Mouse (Mus musculus): ENCODE measurements around the gene Clec10a. TPM values are rescaled to one million over a fixed set of nuclear protein-coding genes. Genes with fewer than 3 reads are reported as not detected.
A peak's percentile ranks its signal among the peaks of the same experiment; 100 is the strongest.

The Clec10a gene
- total and polyA plus RNA-seq, 2 experiments from 2014 or later: 0.67 to 1.6 TPM

GRCm38 (mm10) chr11:70171181-70171580 is 15.2 kb downstream of the Clec10a start:
- H3K4me2 ChIP-seq (ENCODE audit: low read depth): no peak overlapping the region
- H3K27me3 ChIP-seq (ENCODE audit: insufficient read depth, low read length): no peaks in the 10 kb centered on the region
- no peak overlapping the region for H3K27ac ChIP-seq (ENCODE audit: low read depth, low read length)
- 84% methylated on average over 7 of the region's 7 CpGs for WGBS
- H3K9me3 ChIP-seq (ENCODE audit: low read length): no peaks in the 10 kb centered on the region
- no peaks in the 10 kb centered on the region for H3K4me1 ChIP-seq (ENCODE audit: insufficient read depth)
- ATAC-seq (no peak), DNase-seq (no peak)
- H3K36me3 ChIP-seq (ENCODE audit: insufficient read depth): no peaks in the 10 kb centered on the region
- no peak for TF ChIP-seq CTCF (IDR thresholded peaks at IDR 0.05; ENCODE audit: low read depth)
- no peak overlapping the region for H3K9ac ChIP-seq
- H3K4me3 ChIP-seq (ENCODE audit: low read depth, low read length): no peak overlapping the region

- Histone ChIP-seq H3K27ac (ENCODE audit: low read depth, low read length) (no peak overlapping the region), H3K9me3 (ENCODE audit: low read length) (no peaks in the 10 kb centered on the region), H3K36me3 (ENCODE audit: insufficient read depth) (no peaks in the 10 kb centered on the region), H3K4me2 (ENCODE audit: low read depth) (no peak overlapping the region), H3K9ac (no peak overlapping the region), H3K27me3 (ENCODE audit: insufficient read depth, low read length) (no peaks in the 10 kb centered on the region), H3K4me1 (ENCODE audit: insufficient read depth) (no peaks in the 10 kb centered on the region), H3K4me3 (ENCODE audit: low read depth, low read length) (no peak overlapping the region)
- WGBS: 43% methylated on average over 3 of the region's 3 CpGs
- ATAC-seq (no peak), DNase-seq (no peak)
- peak; percentile 42 for TF ChIP-seq CTCF (IDR thresholded peaks at IDR 0.05; ENCODE audit: low read depth)
Observed at GRCm38 (mm10) chr11:70171847-70172246, 15.8 kb downstream of the Clec10a start.

GRCm38 (mm10) chr11:70172298-70172697 is 16.3 kb downstream of the Clec10a start:
- TF ChIP-seq CTCF (IDR thresholded peaks at IDR 0.05; ENCODE audit: low read depth): no peak
- no peaks in the 10 kb centered on the region for H3K36me3 ChIP-seq (ENCODE audit: insufficient read depth)
- DNase-seq: no peak
- no peaks in the 10 kb centered on the region for H3K9me3 ChIP-seq (ENCODE audit: low read length)
- no peak overlapping the region for H3K4me2 ChIP-seq (ENCODE audit: low read depth)
- WGBS: 60% methylated on average over 5 of the region's 5 CpGs
- H3K4me3 ChIP-seq (ENCODE audit: low read depth, low read length): no peak overlapping the region
- ATAC-seq: no peak
- H3K4me1 ChIP-seq (ENCODE audit: insufficient read depth): no peaks in the 10 kb centered on the region
- no peaks in the 10 kb centered on the region for H3K27me3 ChIP-seq (ENCODE audit: insufficient read depth, low read length)
- no peak overlapping the region for H3K9ac ChIP-seq
- H3K27ac ChIP-seq (ENCODE audit: low read depth, low read length): no peak overlapping the region

GRCm38 (mm10) chr11:70174491-70174890 is 18.5 kb downstream of the Clec10a start:
- H3K27me3 ChIP-seq (ENCODE audit: insufficient read depth, low read length): no peaks in the 10 kb centered on the region
- no peak overlapping the region for H3K4me3 ChIP-seq (ENCODE audit: low read depth, low read length)
- 91% methylated on average over 4 of the region's 4 CpGs for WGBS
- no peaks in the 10 kb centered on the region for H3K4me1 ChIP-seq (ENCODE audit: insufficient read depth)
- DNase-seq (no peak), ATAC-seq (no peak)
- no peaks in the 10 kb centered on the region for H3K36me3 ChIP-seq (ENCODE audit: insufficient read depth)
- no peak overlapping the region for H3K27ac ChIP-seq (ENCODE audit: low read depth, low read length)
- H3K9me3 ChIP-seq (ENCODE audit: low read length): no peaks in the 10 kb centered on the region
- H3K4me2 ChIP-seq (ENCODE audit: low read depth): no peak overlapping the region
- H3K9ac ChIP-seq: no peak overlapping the region
- TF ChIP-seq CTCF (IDR thresholded peaks at IDR 0.05; ENCODE audit: low read depth): no peak

- TF ChIP-seq CTCF (IDR thresholded peaks at IDR 0.05; ENCODE audit: low read depth): peak; percentile 40
- no peaks in the 10 kb centered on the region for H3K27me3 ChIP-seq (ENCODE audit: insufficient read depth, low read length)
- no peaks in the 10 kb centered on the region for H3K4me1 ChIP-seq (ENCODE audit: insufficient read depth)
- H3K9me3 ChIP-seq (ENCODE audit: low read length): no peaks in the 10 kb centered on the region
- DNase-seq (no peak), ATAC-seq (no peak)
- H3K4me2 ChIP-seq (ENCODE audit: low read depth): no peak overlapping the region
- 75% methylated on average over 8 of the region's 8 CpGs for WGBS
- no peaks in the 10 kb centered on the region for H3K36me3 ChIP-seq (ENCODE audit: insufficient read depth)
- no peak overlapping the region for H3K27ac ChIP-seq (ENCODE audit: low read depth, low read length)
- H3K4me3 ChIP-seq (ENCODE audit: low read depth, low read length): no peak overlapping the region
- no peak overlapping the region for H3K9ac ChIP-seq
Observed at GRCm38 (mm10) chr11:70177647-70178046, 21.6 kb downstream of the Clec10a start.

GRCm38 (mm10) chr11:70178311-70178710 is 22.3 kb downstream of the Clec10a start:
- TF ChIP-seq CTCF (IDR thresholded peaks at IDR 0.05; ENCODE audit: low read depth): no peak
- ATAC-seq (no peak), DNase-seq (no peak)
- no peak overlapping the region for H3K27ac ChIP-seq (ENCODE audit: low read depth, low read length)
- no peak overlapping the region for H3K4me3 ChIP-seq (ENCODE audit: low read depth, low read length)
- no peaks in the 10 kb centered on the region for H3K9me3 ChIP-seq (ENCODE audit: low read length)
- H3K27me3 ChIP-seq (ENCODE audit: insufficient read depth, low read length): no peaks in the 10 kb centered on the region
- 85% methylated on average over 11 of the region's 11 CpGs for WGBS
- H3K4me2 ChIP-seq (ENCODE audit: low read depth): no peak overlapping the region
- no peaks in the 10 kb centered on the region for H3K4me1 ChIP-seq (ENCODE audit: insufficient read depth)
- no peak overlapping the region for H3K9ac ChIP-seq
- H3K36me3 ChIP-seq (ENCODE audit: insufficient read depth): no peaks in the 10 kb centered on the region

- Histone ChIP-seq H3K4me1 (ENCODE audit: insufficient read depth) (no peaks in the 10 kb centered on the region), H3K9me3 (ENCODE audit: low read length) (no peaks in the 10 kb centered on the region), H3K27me3 (ENCODE audit: insufficient read depth, low read length) (no peaks in the 10 kb centered on the region), H3K4me3 (ENCODE audit: low read depth, low read length) (no peak overlapping the region), H3K36me3 (ENCODE audit: insufficient read depth) (no peaks in the 10 kb centered on the region), H3K4me2 (ENCODE audit: low read depth) (no peak overlapping the region), H3K9ac (no peak overlapping the region), H3K27ac (ENCODE audit: low read depth, low read length) (no peak overlapping the region)
- DNase-seq (no peak), ATAC-seq (no peak)
- TF ChIP-seq CTCF (IDR thresholded peaks at IDR 0.05; ENCODE audit: low read depth): no peak
- WGBS: 81% methylated on average over 11 of the region's 11 CpGs
Observed at GRCm38 (mm10) chr11:70178756-70179155, 22.8 kb downstream of the Clec10a start.

- H3K9ac ChIP-seq: no peak overlapping the region
- H3K27ac ChIP-seq (ENCODE audit: low read depth, low read length): no peak overlapping the region
- H3K4me2 ChIP-seq (ENCODE audit: low read depth): no peak overlapping the region
- DNase-seq: peak; percentile 66
- peak; percentile 66 for TF ChIP-seq CTCF (IDR thresholded peaks at IDR 0.05; ENCODE audit: low read depth)
- no peaks in the 10 kb centered on the region for H3K27me3 ChIP-seq (ENCODE audit: insufficient read depth, low read length)
- no peaks in the 10 kb centered on the region for H3K9me3 ChIP-seq (ENCODE audit: low read length)
- 28% methylated on average over 14 of the region's 14 CpGs for WGBS
- H3K36me3 ChIP-seq (ENCODE audit: insufficient read depth): no peaks in the 10 kb centered on the region
- no peak overlapping the region for H3K4me3 ChIP-seq (ENCODE audit: low read depth, low read length)
- ATAC-seq: peak; percentile 48; the same call in 1 of the 2 replicates
- H3K4me1 ChIP-seq (ENCODE audit: insufficient read depth): no peaks in the 10 kb centered on the region
Observed at GRCm38 (mm10) chr11:70179401-70179800, 23.4 kb downstream of the Clec10a start.
